In the genomic region with DNA sequence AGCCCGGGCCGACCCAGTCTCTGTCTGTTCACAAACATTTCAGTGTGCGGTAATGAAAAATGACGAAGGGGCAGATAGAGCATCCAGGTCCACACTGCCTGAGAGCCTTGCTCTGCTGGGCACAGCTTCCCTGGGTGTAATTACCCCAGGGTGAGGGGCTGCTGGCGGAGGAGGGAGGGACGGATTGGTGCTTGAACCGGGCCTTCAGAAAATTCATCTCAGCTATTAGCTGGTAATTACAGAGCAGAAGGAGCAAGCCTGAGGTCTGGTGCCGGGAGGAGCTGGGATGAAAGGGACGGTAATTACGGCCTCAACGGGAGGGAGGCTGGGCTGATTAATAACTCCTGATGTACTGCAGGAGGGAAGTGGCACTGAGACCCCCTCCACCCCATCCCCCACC, we compare ENCODE assay signal across 10 mouse cellular contexts. TPM values are rescaled to one million over a fixed set of nuclear protein-coding genes. Genes with fewer than 3 reads are reported as not detected.
A peak's percentile ranks its signal among the peaks of the same experiment; 100 is the strongest.
DNase-seq lines count a peak whose midpoint lies in the region; ATAC-seq and TF ChIP-seq lines count a peak whose summit lies in the region.
"Had no signal": no experiment of that assay in that cellular context is flagged by ENCODE, and none has a peak within 500 bp of the region (broad histone marks: within the 10 kb centered on the region; RNA-seq: fewer than 3 reads in every experiment).

No protein-coding gene starts in this region.

- WGBS in neural tube, embryonic 11.5 days: 2% methylated on average over 11 of the region's 11 CpGs
- WGBS in limb, embryonic 11.5 days: 6% methylated on average over 11 of the region's 11 CpGs
- 38% methylated on average over 11 of the region's 11 CpGs for WGBS in stomach, embryonic 16.5 days

- H3K36me3 ChIP-seq in neural tube, embryonic 11.5 days (ENCODE audit: control insufficient read depth, insufficient read depth, low read length): peaks cover 6% of the 10 kb centered on the region; the same call in 1 of the 2 replicates
- peaks cover 7% of the 10 kb centered on the region; the same call in 1 of the 2 replicates for H3K36me3 ChIP-seq in limb, embryonic 11.5 days (ENCODE audit: control insufficient read depth, insufficient read depth, low read length)
- H3K36me3 ChIP-seq in stomach, embryonic 16.5 days (ENCODE audit: control insufficient read depth, insufficient read depth, low read length): 0 out of 2 replicates have a peak, but pooled peaks cover 3% of the 10 kb centered on the region

- no peak for TF ChIP-seq CTCF in gastrocnemius, adult 2 months (IDR thresholded peaks at IDR 0.05)

- intact Hi-C loops in gastrocnemius, adult 2 months (cut with DNase I): no loop called here
- intact Hi-C loops in gastrocnemius, postnatal 14 days (cut with DNase I; ENCODE audit: low total_unique reads): no loop called here

- H3K27me3 ChIP-seq in neural tube, embryonic 11.5 days (ENCODE audit: control insufficient read depth, insufficient read depth, low read length): no peaks in the 10 kb centered on the region
- no peaks in the 10 kb centered on the region for H3K27me3 ChIP-seq in limb, embryonic 11.5 days (ENCODE audit: control insufficient read depth, insufficient read depth, low read length)
- H3K27me3 ChIP-seq in stomach, embryonic 16.5 days (ENCODE audit: control insufficient read depth, insufficient read depth, low read length): no peaks in the 10 kb centered on the region

- H3K4me3 ChIP-seq in gastrocnemius, adult 2 months: peak overlapping the region; percentile 56; the same call in 1 of the 2 replicates
- 0 out of 2 replicates have a peak overlapping the region, but pooled peaks have one; percentile 6 for H3K4me3 ChIP-seq in neural tube, embryonic 11.5 days (ENCODE audit: low read depth, low read length)
- peak overlapping the region; percentile 0 for H3K4me3 ChIP-seq in limb, embryonic 11.5 days (ENCODE audit: low read depth, low read length)
- H3K4me3 ChIP-seq in stomach, embryonic 16.5 days (replicated peaks; ENCODE audit: low read length): no peak overlapping the region

- no peak for DNase-seq in gastrocnemius, adult 2 months
- DNase-seq in gastrocnemius, postnatal 14 days: no peak
- DNase-seq in neural tube, embryonic 11.5 days (ENCODE audit: low spot score): peak; percentile 67
- no peak for DNase-seq in neural tube, embryonic 10.5 days (ENCODE audit: extremely low spot score, low spot score)
- peak; percentile 43 for DNase-seq in limb, embryonic 11.5 days (ENCODE audit: low spot score)
- no peak for DNase-seq in gastrocnemius, postnatal 25 days
- DNase-seq: lung, postnatal 36 days had no signal

- H3K4me1 ChIP-seq in neural tube, embryonic 11.5 days (ENCODE audit: control insufficient read depth, insufficient read depth, low read length): peaks cover 85% of the 10 kb centered on the region
- peaks cover 75% of the 10 kb centered on the region for H3K4me1 ChIP-seq in limb, embryonic 11.5 days (ENCODE audit: control insufficient read depth, insufficient read depth, low read length)
- H3K4me1 ChIP-seq in stomach, embryonic 16.5 days (ENCODE audit: control insufficient read depth, insufficient read depth, low read length): peaks cover 58% of the 10 kb centered on the region

- H3K27ac ChIP-seq in gastrocnemius, adult 2 months: peak overlapping the region; percentile 85
- H3K27ac ChIP-seq in neural tube, embryonic 11.5 days (ENCODE audit: low read depth, low read length): peak overlapping the region; percentile 93
- H3K27ac ChIP-seq in limb, embryonic 11.5 days (replicated peaks; ENCODE audit: low read depth, low read length): no peak overlapping the region; the same call in 1 of the 2 replicates
- peak overlapping the region; percentile 49; the same call in 1 of the 2 replicates for H3K27ac ChIP-seq in stomach, embryonic 16.5 days (ENCODE audit: low read length)

- no peaks in the 10 kb centered on the region for H3K9me3 ChIP-seq in neural tube, embryonic 11.5 days (ENCODE audit: control insufficient read depth, low read length)
- no peaks in the 10 kb centered on the region for H3K9me3 ChIP-seq in limb, embryonic 11.5 days (ENCODE audit: control insufficient read depth, low read length)
- H3K9me3 ChIP-seq in stomach, embryonic 16.5 days (replicated peaks; ENCODE audit: control insufficient read depth, low read length): no peaks in the 10 kb centered on the region

- peak overlapping the region; percentile 42 for H3K4me2 ChIP-seq in neural tube, embryonic 11.5 days (ENCODE audit: low read depth)
- peak overlapping the region; percentile 38 for H3K4me2 ChIP-seq in limb, embryonic 11.5 days (ENCODE audit: low read depth, severe bottlenecking)
- H3K4me2 ChIP-seq in stomach, embryonic 16.5 days (ENCODE audit: low read depth, low read length): peak overlapping the region; percentile 6; the same call in 1 of the 2 replicates

- peak; percentile 63 for ATAC-seq in neural tube, embryonic 11.5 days (ENCODE audit: insufficient read depth, low FRiP score, low TSS enrichment)
- ATAC-seq in limb, embryonic 11.5 days (ENCODE audit: insufficient number of reproducible peaks, low FRiP score, low TSS enrichment, low read depth): no peak
- ATAC-seq in stomach, embryonic 16.5 days (ENCODE audit: insufficient read depth, low FRiP score): peak; percentile 29; the same call in 1 of the 2 replicates
- ATAC-seq in monocyte, adult 5-6 weeks (replicated peaks; ENCODE audit: insufficient number of reproducible peaks, low FRiP score, low TSS enrichment, poor library complexity, severe bottlenecking): no peak
- ATAC-seq: activated CD4-positive, CD25-positive, alpha-beta regulatory T cell, adult 4 months had no signal

- H3K9ac ChIP-seq in neural tube, embryonic 11.5 days (ENCODE audit: low read length): peak overlapping the region; percentile 41
- no peak overlapping the region for H3K9ac ChIP-seq in limb, embryonic 11.5 days (ENCODE audit: low read length)
- 0 out of 2 replicates have a peak overlapping the region, but pooled peaks have one; percentile 46 for H3K9ac ChIP-seq in stomach, embryonic 16.5 days (ENCODE audit: low read length)

RNA-seq across cellular contexts. Expression of a gene that starts 39.2 kb away (rescaled TPM):
- under 1 TPM; 0.36 to 0.67 TPM for total RNA-seq in gastrocnemius, adult 2 months (2021)
- 1 to 10 TPM; 2.9 to 3.6 TPM for total RNA-seq in gastrocnemius, postnatal 14 days (2021)
- 101 and 109 TPM in 2 replicates for polyA plus RNA-seq in neural tube, embryonic 11.5 days (2014; fragmentation: Nextera tagmentation; extraction: Ambion mirVana)
- 130 and 132 TPM in 2 replicates for polyA plus RNA-seq in limb, embryonic 11.5 days (2014; fragmentation: Nextera tagmentation; extraction: Ambion mirVana)
- polyA plus RNA-seq in stomach, embryonic 16.5 days (2015; fragmentation: Nextera tagmentation; extraction: Ambion mirVana): 76.4 and 76.5 TPM in 2 replicates
- total RNA-seq in monocyte, adult 5-6 weeks (2017): 1.1 to 3.2 TPM (median 1.3 TPM) in 3 replicates
- total RNA-seq in gastrocnemius, postnatal 25 days (2021): 1 to 10 TPM; 1.0 to 1.3 TPM

Comparison
In these comparisons a context has a peak if more than half of its experiments do, and no peak if none do; other contexts are left out.
1. DNase-seq: peak in neural tube, embryonic 11.5 days (single experiment) and limb, embryonic 11.5 days (single experiment); none in gastrocnemius, adult 2 months (single experiment), gastrocnemius, postnatal 14 days (single experiment), neural tube, embryonic 10.5 days (single experiment) and gastrocnemius, postnatal 25 days (single experiment).
2. ATAC-seq: peak in neural tube, embryonic 11.5 days (single experiment) and stomach, embryonic 16.5 days (single experiment); none in limb, embryonic 11.5 days (single experiment) and monocyte, adult 5-6 weeks (single experiment).
3. Peak in every context shown above with its lines, with median percentiles within 50 percentile points of each other: H3K4me2 ChIP-seq.